Mouse (Mus musculus) layer of hippocampus, adult 9-10 months (tissue): ENCODE data around the gene Efna2.

Experiments used
- DNase-seq: peaks from one replicate; pipeline ENCODE4 v3.0.0; 2022; ENCODE audit warnings: low spot score

Efna2 gene

DNA sequence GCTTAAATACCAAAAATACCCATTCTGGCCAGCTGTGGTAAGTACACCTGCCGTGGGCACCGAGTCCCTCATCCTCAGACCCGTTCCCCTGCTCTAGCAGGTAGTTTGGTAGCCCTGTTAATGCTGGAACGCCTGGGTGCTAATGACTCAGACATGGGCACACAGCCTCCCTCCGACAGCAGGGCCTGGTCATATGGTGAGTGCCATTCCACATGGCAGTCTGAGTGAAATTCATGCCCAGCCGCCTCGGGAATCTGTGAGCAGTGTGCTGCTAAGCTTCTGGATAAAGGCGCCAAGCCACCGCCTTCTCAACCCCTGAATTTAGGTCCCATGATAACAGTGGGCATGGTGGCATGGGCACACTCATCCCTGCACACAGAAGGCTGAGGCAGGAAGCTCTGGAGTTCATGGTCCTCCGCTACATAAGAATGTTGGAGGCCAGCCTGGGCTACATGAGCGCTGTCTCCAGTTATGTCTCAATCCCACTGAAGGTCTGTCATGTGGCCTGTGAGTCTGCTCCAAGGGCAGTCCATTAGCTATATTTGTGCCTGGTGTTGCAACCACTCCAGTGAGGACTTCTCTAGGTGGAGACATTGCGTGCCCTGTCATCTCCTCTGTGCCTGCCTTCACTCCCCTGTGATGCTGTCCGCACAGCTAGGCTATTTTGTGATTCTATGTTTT, 57.0 kb downstream of the Efna2 start:
- no peak for DNase-seq

GRCm38 (mm10) chr10:80237020-80237419, 57.7 kb downstream of the Efna2 start:
- DNase-seq, result no peak

DNA sequence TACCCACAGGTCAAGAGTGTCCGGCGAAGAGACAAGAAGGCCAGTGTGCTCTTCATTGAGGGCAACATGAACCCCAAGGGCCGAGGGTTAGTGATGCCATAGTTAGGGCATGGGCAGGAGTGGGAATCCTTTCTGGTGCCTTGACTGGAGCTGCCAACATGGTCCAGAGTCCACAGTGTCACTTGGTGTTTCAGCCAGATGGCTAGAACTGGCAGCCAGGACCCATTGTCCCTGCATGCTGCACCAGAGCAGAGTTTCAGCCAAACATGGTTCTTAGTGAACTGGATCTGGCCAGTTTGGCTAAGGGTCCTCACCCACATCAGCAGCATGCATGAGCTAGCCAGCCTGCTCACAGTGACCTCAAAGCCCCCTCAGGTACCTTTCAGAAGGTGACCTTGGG, 59.0 kb downstream of the Efna2 start:
- no peak for DNase-seq
